Mouse (Mus musculus) CD4-positive, CD25-positive, alpha-beta regulatory T cell, adult 4 months (primary cell): ENCODE measurements around the gene Foxn3. TPM values are rescaled to one million over a fixed set of nuclear protein-coding genes. Genes with fewer than 3 reads are reported as not detected.

Experiments
- ATAC-seq: one replicate; pipeline ENCODE4 v1.8.0; 2017
- polyA plus RNA-seq, 2 experiments: library from polyadenylated mRNA; unstranded; fragments of 100-300 nt; shearing (Covaris generic); gene quantifications; one replicate each; pipeline ENCODE4 v1.2.1; 2017

Foxn3 gene
- polyA plus RNA-seq, 2 experiments from 2014 or later, result 129 to 166 TPM

GRCm38 (mm10) chr12:99320966-99321496, 242.4 kb downstream of the Foxn3 start:
- no peak for ATAC-seq

- no peak for ATAC-seq
These were observed 243.5 kb downstream of the Foxn3 start for GRCm38 (mm10) chr12:99319896-99320295.

GRCm38 (mm10) chr12:99319171-99319570, 244.2 kb downstream of the Foxn3 start:
- no peak for ATAC-seq

- no peak for ATAC-seq
These were observed 247.5 kb downstream of the Foxn3 start for GRCm38 (mm10) chr12:99315931-99316330.

- no peak for ATAC-seq
These were observed 248.6 kb downstream of the Foxn3 start for GRCm38 (mm10) chr12:99314817-99315216.

GRCm38 (mm10) chr12:99311303-99311702, 252.1 kb downstream of the Foxn3 start:
- no peak for ATAC-seq

GRCm38 (mm10) chr12:99309937-99310336, 253.4 kb downstream of the Foxn3 start:
- no peak for ATAC-seq

GRCm38 (mm10) chr12:99308541-99309089, 254.8 kb downstream of the Foxn3 start:
- ATAC-seq, result no peak

GRCm38 (mm10) chr12:99306536-99307204, 256.7 kb downstream of the Foxn3 start:
- no peak for ATAC-seq

- ATAC-seq, result no peak
These were observed 257.4 kb downstream of the Foxn3 start for GRCm38 (mm10) chr12:99305784-99306535.

GRCm38 (mm10) chr12:99305324-99305723, 258.1 kb downstream of the Foxn3 start:
- no peak for ATAC-seq

- no peak for ATAC-seq
These were observed 259.3 kb downstream of the Foxn3 start for GRCm38 (mm10) chr12:99304056-99304455.

- no peak for ATAC-seq
These were observed 259.8 kb downstream of the Foxn3 start for GRCm38 (mm10) chr12:99303581-99303980.

- ATAC-seq, result no peak
These were observed 263.5 kb downstream of the Foxn3 start for GRCm38 (mm10) chr12:99299900-99300299.

GRCm38 (mm10) chr12:99298851-99299600, 264.4 kb downstream of the Foxn3 start:
- no peak for ATAC-seq

- ATAC-seq, result no peak
These were observed 265.1 kb downstream of the Foxn3 start for GRCm38 (mm10) chr12:99298242-99298641.

- no peak for ATAC-seq
These were observed 265.6 kb downstream of the Foxn3 start for GRCm38 (mm10) chr12:99297792-99298191.

- no peak for ATAC-seq
These were observed 269.9 kb downstream of the Foxn3 start for GRCm38 (mm10) chr12:99293532-99293931.

GRCm38 (mm10) chr12:99292152-99292551, 271.2 kb downstream of the Foxn3 start:
- no peak for ATAC-seq

- ATAC-seq, result no peak
These were observed 276.3 kb downstream of the Foxn3 start for GRCm38 (mm10) chr12:99287081-99287480.

- ATAC-seq, result no peak
These were observed 276.7 kb downstream of the Foxn3 start for GRCm38 (mm10) chr12:99286662-99287061.

GRCm38 (mm10) chr12:99285656-99286055, 277.7 kb downstream of the Foxn3 start:
- ATAC-seq, result no peak

GRCm38 (mm10) chr12:99285199-99285598, 278.2 kb downstream of the Foxn3 start:
- ATAC-seq, result no peak
